Mouse (Mus musculus) c-Kit-positive CD71-positive TER-119-negative erythroid progenitor cells, embryonic 14.5 days (primary cell): ENCODE measurements around the gene Galnt3.

Experiments
- DNase-seq: peaks from one replicate; pipeline ENCODE4 v3.0.0-alpha.2; 2013; ENCODE audit warnings: low read depth

Gene Galnt3

DNA sequence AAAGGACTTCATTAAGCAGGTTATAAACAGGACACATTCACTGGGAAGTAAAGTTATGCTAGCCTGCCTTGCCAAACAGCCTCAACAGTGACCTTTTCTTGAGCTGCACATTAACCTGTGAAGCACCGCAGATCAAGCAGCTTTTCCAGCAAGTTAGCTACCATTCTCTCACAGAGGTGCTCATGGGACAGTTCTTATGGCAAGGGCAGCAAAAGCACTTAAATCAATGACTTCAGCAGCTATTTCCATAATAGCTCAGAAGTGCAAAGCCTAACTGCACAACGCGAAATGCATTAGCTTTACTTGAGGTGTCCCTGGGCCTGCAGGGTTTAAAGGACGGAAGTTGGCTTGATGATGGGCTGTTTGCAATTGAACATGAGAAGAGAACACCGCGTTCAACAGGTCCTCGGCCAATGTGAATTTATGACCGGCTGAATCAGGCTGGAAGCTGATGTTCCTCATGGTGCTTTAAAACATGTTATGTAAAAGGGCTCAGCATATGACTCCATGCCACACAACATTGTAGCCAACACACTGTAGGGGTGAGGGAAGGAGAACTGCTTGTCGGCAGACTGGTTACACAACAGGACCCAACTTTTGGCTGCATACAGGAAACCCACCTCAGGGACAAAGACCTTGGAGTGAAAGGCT is 16.8 kb downstream of the Galnt3 start:
- no peak for DNase-seq

DNA sequence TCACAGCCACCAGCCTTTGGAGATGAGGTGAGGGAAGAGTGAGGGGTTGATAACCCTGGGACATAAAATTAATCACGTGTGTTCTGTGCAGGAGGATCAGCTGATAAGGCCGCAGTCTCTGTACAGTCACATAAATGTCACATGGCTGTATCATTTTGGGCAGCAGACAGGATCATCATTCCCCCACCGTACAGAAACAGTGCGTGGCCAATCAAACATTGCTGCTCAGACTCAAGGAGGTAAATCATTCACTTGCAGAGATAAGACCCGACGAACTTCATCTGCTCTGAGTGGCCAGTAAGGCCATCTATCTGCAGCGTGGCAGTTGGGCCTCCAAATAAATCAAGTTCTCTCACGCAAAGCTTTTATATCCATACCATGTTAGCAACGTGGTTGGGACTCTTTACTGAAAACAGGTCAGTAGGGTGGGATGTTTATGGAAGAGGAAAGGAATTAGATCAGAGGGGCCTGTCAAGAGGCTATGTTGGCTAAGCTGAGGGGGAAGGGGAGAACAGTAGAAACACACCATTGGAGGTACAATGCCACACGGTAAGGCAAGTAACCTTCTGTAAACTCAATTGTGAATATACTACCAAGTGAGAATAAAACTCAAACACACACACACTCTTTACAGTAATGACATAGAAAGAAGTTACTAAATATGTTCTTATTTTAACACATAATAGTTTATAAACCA is 20.9 kb downstream of the Galnt3 start:
- DNase-seq: no peak

DNA sequence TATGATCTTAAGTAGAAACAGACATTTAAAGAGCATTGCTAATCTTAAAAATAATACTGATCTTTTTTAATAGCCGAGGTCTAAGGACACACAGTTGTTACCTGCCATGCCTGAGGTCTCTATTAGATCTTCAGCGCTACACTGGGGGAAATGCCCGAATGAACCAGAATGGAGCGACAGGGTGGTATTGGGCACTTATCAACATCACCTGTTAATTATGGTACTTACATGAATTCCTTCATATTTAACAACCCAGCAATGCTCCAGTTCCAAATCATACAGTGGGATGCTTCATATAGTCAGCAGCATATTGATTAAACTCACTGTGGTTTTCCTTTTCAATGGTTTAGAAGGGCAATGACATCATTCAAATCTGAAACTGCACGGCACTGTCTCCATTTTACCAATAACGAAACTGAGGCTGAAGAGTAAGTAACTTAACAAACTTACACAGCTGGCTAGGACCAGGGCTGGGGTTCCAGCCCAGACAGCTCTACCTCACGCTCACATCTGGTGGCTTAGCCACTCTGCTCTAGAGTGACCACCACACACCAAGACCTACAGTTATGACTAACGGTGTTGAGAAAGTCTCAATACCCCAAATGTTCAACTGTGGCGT is 23.0 kb downstream of the Galnt3 start:
- DNase-seq: no peak

DNA sequence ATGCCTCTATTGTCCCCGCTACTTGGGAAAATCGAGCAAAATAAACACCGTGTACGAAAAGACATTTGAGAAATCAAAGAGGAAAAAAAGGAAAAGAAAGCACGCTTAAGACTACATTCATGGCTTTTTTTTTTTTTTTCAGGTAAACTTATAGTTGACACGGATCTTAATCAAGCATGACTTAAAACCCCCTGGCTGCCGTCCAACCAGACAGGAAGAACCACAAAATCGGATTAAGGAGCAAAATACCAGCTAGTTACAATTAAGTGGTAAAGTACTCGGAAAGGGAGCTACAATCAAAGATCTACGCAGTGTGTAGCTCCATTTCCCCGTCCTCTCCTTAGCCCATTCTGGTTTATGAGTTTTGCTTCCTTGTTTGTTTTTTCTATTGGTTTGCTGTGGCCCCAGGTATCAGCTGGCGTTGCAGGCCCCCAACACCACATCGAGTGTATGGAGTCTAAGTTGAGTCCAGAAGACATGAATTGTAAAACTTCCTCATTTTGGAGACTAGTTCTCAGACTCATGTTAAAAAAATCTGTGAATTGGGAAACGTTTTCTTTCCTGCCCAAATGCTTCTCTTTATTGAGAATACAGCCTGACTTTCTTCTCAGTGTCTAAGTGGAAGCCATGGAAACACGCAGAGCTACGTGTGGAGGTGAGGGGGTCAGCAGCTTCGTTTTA is 24.0 kb downstream of the Galnt3 start:
- no peak for DNase-seq

DNA sequence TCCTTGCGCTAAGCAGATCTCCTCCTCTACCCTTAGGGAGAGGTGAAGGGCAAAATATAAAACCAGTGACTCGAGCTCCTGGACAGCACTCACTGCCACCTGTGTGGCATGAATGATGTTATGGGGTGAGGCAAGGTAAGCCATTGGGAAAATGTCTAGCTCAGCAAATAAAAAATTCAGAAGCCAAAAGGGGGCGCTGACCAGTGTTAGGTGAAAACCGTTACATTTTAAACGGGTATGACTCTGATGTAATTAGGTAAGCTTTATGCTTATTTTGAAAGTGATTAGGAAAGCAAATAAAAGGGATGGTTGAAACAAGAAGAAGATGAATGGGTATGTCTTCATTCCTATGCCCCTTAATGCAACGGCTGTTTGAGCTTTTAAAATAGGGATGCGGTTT is 24.6 kb downstream of the Galnt3 start:
- no peak for DNase-seq

DNA sequence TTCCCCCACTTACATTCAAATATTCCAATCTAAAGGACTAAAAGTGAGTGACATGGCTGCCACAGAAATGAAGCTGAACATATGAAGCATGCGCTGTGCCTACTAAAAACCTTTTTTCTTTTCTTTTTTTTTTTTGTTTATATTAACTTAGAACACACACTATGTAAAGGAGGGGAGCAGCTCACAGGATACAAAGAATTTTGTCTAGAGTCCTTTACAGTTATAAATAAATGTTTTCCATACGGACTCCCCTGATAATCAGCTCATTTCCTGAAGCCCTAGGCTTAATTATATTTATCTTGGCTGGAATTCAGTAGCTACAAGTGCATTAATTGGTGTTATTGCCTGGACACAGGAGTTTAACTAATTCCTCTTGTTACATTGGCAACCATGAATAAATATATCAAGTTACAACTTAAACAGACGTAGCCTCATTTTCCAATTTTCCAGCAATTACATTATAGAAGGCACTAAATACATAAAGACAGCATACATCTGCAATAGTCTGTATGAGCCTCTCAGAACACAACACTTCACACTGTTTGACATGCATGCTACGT is 30.1 kb downstream of the Galnt3 start:
- DNase-seq: no peak

DNA sequence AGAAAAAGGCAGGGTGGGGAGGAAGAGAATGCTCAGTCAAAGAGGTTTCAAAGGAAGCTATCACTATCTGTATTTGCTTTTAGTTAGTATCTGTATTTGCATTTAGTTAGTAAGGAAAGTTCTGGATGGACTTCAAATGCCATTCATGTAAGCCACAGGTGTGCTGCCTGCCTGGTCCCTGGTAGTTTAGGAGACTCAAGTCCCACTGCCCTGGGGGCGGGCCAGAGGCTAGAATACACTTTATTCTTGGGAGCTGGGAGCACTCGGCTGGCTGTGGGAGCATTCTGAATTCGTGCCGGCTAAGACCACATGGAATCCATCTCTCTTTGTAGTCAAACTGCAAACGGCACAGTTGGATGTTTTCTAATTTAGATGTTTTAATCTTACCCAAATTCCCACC is 33.5 kb downstream of the Galnt3 start:
- no peak for DNase-seq

DNA sequence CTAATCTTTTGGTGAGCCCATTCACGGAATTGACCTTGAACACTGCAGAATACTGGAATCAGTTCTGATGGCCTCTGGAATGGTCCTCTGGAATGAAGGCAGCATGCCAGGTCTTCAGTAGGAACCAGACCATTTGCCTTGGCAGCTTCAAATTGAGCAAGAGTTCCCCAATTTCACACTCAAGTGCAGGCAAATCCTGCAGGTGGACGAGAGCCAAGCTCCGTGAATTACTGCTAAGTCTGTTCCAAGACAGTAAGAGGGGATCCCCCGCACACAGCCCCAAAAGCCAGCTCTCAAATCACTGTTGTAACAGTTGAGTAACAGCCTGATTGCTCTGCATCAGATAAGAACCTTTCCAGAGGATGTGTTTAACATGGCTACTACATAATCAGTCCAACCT is 42.9 kb downstream of the Galnt3 start:
- DNase-seq: no peak

DNA sequence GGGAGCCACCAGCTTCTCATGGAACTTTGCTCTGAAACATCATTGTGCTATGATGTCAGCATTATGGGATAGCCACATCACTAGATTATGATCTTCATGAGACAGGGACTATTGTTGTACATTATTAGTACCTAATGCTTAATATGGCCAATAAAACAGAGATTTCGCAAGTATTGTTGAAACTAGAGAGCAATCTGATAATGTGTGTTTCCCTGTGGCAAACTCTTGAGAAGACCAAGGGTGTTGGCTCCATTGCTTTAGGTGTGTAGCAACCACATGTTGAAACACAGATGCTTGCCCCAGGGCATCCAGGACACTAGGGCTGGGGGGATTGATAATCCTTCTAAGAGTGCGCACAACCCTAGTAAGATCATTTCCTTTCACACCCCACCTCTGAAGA is 44.1 kb downstream of the Galnt3 start:
- DNase-seq: no peak

DNA sequence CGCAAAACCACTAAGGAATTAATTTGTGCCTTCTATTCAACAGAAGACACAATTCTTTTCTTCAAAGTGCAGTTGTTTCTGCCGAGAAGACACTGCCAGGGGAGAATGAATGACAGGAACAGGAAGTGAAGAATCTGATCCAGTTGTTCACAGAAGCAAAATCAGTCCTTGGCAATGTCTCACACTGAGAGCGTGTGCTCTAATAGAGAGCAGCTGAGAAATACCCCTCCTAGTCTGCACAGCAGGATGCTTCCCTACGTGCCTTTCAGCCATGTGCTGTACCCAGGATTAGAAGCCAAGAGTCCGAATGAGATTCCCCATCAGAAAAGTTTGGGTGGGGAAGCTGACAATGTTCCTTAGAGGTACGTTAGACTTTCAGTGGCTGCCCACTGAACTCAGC is 55.3 kb downstream of the Galnt3 start:
- no peak for DNase-seq

DNA sequence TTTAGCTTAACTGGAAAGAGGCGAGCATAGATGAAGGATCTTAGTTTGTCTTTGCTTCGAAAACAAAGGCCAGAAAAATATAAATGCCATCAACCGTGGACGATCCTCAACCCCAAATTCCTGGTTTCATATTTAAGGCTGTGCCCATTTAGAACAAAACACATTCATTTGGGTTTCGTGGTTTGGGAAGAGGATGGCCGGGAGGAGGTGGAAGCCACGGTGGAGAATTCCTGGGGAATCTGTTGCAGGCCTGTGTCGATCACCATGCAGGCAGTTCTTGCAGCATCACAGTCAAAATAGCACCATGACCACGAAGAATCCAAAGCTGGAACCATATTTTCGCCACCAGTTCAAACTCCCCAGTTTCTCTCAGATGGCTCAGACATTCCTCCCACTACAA is 61.5 kb downstream of the Galnt3 start:
- no peak for DNase-seq

DNA sequence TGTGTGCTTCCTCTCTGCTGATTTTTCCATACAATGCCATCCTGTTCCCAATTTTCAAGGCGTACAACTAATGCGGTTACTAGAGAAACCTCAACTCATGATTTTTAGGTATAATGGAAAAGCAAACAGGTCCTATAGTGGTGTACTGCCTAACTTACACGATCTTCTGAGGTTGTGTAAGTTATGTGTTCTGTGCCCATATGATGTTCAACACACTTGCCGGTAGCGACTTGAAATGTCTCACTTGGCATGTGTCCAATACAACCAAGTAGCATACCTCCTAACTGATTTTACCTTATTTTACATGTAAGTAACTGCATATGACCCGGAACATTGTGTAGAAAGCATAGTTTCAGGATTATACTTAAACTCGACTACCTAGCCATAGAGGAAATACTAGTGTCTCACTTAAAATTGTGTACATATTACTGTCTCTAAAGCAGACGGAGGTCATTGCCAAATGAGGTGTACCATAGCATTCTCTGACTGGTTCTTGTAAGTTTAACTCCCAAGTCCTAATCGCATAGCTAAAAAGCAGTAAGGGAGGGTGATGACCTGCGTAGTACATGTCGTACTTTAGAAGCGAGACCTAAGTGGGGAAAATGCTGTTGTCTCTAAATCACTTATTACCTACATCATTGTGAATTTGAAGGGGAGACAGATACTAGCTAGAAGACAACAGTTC is 80.2 kb downstream of the Galnt3 start:
- peak; percentile 14 for DNase-seq

DNA sequence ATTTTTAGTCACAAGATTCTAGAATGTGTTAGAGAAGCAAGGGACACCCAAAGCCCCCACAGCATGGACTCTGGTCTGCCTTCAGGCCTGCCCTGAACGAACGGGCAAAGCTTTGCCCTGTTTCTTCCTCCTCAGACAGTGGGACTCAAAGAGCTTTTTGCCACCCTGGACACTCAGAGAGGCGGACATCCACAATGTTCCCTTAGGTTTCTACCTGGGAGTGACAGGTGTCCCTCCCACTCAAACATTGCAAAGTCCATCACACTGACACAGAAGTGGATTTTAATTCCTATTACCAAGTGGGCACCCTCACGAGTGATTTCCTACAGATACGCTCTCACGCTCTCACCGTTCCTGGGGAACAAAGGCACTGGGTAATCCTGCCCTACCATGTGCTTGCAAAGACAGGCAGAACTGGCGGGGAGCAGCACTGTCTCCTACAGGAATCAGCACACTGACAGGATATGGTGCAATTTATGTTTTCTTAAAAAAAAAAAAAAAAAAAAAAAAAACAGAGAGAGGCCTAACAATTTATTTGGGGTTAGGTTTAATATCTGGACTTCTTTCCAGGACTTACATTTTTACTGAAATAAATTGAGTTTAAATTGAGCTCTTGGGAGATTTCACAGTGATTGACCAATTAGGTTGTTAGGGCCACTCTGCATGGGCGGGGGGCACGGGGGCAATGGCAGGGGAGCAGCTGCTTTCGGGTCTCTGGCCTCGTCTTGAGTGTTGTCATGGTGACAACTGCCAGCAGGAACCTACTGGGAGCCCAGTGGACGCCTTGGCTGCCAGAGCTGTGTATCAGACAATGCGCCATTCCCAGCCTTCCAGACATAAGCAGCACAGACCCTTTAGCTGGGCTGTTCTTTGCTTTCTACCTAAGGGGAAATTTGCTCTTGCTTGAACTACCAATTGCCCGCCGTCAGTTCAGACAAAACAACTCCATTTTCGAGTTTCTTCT is 81.1 kb downstream of the Galnt3 start:
- DNase-seq: no peak

DNA sequence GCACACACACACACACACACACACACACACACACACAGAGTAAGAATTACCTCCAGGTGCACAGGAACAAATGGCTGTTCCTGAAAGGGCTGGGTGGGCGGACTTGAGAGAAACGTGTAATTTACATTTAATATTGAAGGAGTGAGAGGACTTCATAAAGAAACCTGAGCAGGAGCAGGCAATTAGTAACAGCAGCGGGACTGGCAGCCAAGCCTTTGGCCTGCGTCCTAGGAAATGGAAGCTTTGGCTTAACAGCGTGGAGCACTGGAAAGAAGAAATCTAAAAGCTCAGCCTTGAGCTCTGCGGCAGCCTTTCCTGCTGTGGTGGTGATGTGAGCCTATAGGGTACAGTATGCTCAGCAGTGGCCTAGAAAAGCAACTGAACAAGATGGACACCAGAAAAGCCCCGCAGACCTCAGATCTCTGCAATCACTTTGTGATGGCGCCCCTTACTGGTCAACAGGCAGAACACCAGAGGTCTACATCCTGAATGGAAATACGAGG is 82.8 kb downstream of the Galnt3 start:
- DNase-seq: no peak

DNA sequence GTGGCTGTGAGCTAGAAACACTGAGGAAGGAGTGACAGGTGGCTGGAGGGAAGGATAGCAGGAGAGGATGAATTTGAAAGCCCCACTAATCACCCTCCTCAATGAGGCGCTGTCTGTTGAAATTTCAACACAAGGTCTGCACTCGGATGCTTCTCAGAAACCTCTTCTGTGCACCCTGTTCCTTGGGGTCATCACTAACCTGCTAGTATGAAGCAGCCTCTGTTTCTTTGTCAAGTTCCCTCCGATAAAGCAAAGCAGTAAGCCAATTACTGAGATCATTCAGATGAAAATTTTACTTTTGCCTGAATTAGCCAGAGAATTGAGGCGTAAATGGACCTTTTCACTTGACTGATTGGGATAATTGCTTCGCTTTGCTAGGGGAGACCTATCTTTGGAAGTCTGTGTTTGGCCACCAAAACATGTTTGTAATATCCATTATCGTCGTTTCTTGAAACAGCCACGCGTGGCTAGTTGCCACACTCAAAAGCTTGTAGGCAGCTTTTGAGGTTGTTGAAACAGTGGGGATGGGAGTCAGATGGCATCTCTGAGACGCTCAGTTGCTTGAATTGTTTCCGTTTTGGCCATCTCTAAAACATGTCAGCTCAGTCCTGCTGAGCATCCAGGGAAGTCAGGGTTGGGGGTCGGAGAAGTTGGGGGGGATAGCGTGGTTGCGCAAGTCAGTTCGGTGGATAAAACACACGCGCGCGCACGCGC is 83.4 kb downstream of the Galnt3 start:
- DNase-seq: no peak

DNA sequence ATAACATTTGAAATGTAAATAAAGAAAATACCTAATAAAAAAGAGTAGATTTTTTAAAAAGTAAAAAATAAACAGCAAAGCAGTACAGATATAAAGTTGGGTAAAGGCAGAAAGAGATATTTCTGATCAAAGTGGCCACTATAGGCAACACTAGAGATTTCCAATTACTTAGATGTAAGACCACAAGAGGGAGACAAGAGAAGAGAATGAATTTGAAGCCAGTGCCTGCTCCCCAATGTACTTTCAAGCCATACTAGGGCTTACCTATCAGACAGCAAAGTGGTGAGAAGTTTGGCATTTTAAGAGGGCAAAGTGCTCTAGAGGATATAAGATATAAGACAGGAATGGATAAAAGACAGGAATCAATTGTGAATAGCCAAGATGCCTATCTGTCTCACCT is 84.2 kb downstream of the Galnt3 start:
- DNase-seq: no peak

DNA sequence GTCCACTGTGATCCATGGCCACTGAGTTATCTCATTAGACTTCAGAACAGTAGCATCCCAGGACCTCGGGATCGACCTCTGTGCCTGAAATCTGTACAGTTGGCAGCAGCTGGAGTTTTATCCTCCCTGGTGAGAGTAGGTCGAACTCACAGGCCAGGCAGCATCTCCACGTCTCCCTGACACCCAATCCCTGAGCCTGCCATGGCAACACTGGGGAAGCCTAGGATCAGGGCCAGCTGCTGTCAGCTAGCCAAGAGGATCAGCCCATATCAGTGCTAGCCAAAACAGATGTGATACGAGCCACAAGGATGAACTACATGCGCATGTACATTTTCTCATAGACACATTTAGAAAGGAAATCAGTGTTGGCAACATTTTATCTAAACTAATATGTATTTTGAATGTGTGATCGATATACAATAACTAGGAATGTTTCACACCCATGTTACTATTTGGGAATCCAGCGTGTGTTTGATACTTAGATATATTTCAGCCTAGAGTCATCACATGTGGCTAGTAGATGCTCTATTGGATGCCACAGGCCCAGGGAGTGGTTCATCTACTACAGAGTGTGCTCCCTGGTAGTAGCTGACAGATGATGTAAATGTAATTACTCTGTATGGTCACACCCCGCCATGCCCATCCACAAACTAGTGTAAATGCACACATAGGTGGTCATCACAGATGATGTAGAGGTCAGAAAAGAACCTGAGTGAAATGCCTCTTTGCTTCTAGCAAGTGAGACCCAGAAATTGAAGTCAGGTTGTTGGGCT is 89.7 kb downstream of the Galnt3 start:
- no peak for DNase-seq
